Mouse (Mus musculus): ENCODE measurements around the gene Tox4.
A peak's percentile ranks its signal among the peaks of the same experiment; 100 is the strongest.
"Not testable (repeated sequence)": the region's sequence is repeated elsewhere in the genome, so short reads cannot be mapped to it uniquely, and the experiment has no call there.

Tox4 gene

DNA sequence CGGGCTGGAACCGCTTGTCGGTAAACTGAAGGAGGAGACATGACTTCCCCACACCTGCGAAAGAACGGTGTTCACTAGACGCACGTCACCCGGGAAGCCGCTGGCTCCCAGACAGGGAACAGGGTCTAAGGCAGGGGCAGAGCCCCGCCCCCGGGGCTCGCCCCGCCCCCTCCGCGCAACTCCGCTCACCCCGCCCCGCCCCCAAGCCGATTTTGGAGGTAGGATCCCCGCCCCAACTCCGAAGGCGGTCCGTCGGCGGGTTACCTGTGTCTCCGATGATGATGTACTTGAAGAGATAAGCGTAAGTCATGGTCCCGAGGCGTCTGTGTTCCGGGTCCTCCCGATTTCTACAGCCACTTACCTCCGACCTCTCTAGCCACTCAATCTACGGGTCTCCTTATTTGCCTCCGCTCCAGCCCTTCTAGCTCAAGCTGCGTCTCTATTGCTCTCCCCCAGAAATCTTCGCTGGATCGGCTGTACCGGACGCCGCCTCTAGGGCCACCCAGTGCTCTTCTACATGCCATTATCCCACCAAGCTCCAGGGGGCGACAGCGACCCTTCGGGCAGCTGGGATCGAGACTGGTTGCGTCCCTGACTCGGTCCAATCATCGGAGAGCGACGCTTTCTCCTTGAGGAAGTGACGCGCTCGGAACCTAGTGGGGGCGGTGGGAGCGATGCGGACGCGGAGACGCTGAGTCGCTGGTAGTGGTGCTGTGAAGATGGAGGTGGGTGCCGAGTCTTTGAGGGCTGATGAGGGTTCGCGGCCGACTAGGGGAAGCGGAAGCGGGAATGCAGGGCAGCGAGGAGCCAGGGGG, at the start of gene Tox4, which contains the start of gene Rab2b:
Gene Tox4, plus strand, starts transcription at position 215 of the 815 bp plus-strand sequence.
Gene Rab2b, minus strand, starts transcription at position 614 of the 815 bp plus-strand sequence.
- DNase-seq (ENCODE audit: low read depth in 1 of 2, low spot score in 2 of 2), result peak; percentile 98 to 99

GRCm38 (mm10) chr14:52232249-52232648, 46.7 kb upstream of the Tox4 start:
- no peak for DNase-seq (ENCODE audit: low read depth in 1 of 2, low spot score in 2 of 2)

GRCm38 (mm10) chr14:52235165-52235564, 43.8 kb upstream of the Tox4 start:
- DNase-seq (ENCODE audit: low read depth in 1 of 2, low spot score in 2 of 2), result no peak

DNA sequence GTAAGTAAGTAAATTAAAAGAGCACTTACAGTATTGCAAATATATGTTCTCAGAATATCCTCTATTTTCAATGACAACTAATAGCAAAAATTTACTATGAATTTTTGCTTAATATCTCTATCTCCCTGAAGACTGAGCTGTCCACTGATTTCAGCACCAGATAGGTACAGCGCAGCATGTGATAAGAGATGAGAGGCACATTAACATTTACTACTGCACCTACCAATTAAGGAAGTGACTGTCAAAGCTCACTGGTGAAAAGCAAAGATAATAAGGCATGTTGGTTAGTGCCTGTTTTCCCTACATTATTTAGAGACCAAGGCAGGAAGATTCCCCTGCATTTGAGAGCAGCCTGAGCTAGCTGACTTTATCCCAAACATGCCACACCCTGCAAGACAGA, 42.7 kb upstream of the Tox4 start:
- DNase-seq (ENCODE audit: low read depth in 1 of 2, low spot score in 2 of 2), result no peak

- DNase-seq (ENCODE audit: low read depth in 1 of 2, low spot score in 2 of 2), result peak; percentile 95 to 98
These were observed 34.8 kb upstream of the Tox4 start for GRCm38 (mm10) chr14:52244041-52244689.

DNA sequence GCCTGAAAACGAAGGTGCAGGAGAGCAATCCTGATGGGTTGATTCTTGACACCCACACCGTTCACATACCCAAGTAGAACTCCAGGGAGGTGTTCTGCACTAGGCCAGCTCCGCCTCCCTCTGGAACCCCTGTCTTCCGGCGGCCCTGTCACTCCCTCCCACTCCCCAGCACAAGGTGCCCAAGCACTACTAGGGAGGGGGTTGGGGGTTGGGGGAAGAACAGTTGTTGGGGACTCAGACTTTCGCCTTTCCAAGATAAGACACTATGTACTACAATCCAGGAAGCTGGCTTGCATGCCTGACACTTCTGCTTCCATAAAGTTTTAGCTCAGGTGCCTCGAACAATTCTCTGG, 34.3 kb upstream of the Tox4 start:
- DNase-seq (ENCODE audit: low read depth in 1 of 2, low spot score in 2 of 2), result no peak

DNA sequence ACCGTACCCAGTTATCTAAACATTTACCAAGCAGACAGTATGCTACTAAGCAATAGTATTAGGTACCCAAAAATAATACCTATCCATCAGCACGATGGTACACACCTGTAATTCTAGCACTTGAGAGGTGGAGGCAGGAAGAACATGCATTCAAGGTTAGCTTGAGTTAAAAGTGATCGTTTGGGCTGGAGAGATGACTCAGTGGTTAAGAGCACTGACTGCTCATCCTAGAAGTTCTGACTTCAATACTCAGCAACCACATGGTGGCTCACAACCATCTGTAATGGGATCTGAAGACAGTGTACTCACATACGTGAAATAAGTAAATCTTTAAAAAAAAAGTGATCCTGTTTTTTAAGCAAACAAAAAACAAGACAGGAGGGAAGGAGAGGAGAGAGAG, 32.8 kb upstream of the Tox4 start:
- DNase-seq (ENCODE audit: low read depth in 1 of 2, low spot score in 2 of 2), result no peak

- DNase-seq (ENCODE audit: low read depth in 1 of 2, low spot score in 2 of 2), result no peak
These were observed 22.4 kb upstream of the Tox4 start for GRCm38 (mm10) chr14:52256311-52257175.

GRCm38 (mm10) chr14:52257484-52258213, 21.3 kb upstream of the Tox4 start, which contains the start of gene Chd8:
Gene Chd8 (minus strand): TSS chr14:52257780.
- DNase-seq (ENCODE audit: low read depth in 1 of 2, low spot score in 2 of 2), result peak; percentile 94

DNA sequence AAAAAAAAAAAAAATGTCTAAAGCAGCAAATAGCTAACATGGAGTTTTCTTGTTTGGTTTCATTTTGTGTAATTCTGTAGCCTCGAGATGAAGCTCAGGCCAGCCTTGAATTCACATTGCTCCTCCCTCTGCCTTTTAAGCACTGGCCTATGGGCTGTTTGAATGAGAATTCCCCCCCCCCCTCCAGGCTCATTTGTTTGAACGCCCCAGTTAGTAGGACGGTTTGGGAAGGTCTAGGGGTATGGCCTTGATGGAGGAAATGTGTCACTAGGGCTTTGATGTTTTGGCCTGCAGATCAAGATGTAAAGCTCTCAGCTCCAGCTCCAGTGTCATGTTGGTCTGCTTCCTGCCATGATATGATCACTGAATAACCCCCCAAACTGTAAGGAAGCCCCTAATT, 6.2 kb upstream of the Tox4 start:
- DNase-seq (ENCODE audit: low read depth in 1 of 2, low spot score in 2 of 2), result no peak

DNA sequence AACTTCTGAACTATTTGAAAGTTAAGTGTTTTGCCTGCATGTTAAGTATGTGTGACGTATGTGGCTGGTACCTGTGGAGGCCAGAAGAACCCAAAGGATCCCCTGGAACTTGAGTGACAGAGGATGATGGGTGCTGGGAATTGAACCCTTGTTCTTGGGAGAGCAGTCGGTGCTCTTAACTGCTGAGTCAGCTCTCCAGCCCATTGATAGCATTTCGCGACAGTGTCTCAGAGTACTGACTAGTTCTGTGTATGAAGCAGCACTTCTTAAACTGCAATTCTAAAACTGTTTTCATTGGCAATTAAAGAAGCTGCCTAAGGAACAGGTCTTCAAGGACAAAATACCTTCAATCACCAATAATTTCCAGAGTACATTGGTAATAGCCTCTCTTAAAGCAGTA, 1.7 kb upstream of the Tox4 start:
- DNase-seq (ENCODE audit: low read depth in 1 of 2, low spot score in 2 of 2), result no peak

DNA sequence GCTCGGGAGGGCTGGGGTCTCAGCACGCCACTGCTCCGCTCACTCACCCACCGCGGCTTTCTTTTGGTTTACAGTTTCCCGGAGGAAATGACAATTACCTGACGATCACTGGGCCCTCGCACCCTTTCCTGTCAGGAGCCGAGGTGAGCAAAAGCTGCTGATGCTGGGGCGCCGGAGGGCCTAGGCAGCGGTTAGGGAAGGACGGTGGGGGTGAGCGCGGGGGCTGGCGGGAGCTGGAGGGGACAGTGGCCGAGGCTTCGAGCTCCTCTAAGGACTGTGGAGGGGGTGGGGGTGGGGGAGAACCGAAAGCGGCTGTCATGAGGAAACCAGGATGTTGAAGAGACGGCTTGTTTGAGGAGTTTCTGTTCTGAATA, 788 bp downstream of the Tox4 start:
- DNase-seq (ENCODE audit: low read depth in 1 of 2, low spot score in 2 of 2), result no peak

DNA sequence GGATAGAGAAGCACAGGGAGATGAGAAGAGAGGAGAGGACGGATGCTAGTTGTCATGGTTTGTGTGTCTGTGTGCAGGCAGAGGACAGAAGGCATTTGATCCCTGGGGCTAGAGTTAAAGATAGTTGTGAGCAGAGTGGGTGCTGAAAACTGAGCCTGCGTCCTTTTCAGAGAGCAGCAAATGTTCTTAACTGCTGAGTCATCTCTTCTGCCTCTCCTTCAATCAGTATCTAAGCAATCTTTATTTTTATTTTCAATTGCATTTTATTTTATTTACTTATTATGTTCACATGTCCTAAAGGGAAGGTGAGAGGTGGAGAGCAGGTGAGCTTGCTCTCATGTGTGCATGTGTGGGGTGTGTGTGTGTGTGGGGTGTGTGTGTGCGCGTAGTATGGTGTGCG, 4.7 kb downstream of the Tox4 start:
- no peak for DNase-seq (ENCODE audit: low read depth in 1 of 2, low spot score in 2 of 2)

GRCm38 (mm10) chr14:52284191-52284590, 5.2 kb downstream of the Tox4 start:
- no peak for DNase-seq (ENCODE audit: low read depth in 1 of 2, low spot score in 2 of 2)

DNA sequence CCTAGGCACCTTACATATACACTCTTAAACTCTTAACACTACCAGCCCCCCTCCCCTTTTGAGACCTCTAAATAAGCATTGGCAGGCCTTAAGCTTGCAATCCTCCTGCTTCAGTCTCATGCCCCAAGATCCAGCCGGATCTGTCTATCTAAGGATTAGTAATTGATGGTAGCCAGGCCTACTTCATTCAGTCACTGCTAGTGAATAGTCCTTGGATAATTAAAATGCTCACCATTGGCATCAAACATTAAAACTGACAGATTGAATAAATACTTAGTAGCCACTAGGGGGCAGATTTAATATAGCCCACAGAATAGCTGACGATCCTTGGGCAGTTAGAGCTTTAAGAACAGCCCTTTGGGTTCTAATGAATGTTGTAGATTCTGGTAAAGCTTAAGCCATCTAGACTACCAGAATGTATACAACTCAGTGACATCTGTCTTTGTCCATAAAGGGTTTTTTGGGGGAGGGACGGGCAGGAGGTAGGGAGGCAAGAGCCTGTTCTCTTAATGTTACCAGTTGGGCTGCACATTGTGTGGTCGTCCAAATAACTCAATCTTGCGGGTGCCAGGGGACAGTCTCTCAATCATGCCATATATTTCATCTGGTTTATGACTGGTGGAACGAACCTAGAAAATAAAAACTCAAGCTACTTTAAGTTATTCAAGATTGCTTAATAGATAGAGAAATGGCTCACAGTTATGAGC, 16.8 kb downstream of the Tox4 start:
- DNase-seq (ENCODE audit: low read depth in 1 of 2, low spot score in 2 of 2), result no peak

DNA sequence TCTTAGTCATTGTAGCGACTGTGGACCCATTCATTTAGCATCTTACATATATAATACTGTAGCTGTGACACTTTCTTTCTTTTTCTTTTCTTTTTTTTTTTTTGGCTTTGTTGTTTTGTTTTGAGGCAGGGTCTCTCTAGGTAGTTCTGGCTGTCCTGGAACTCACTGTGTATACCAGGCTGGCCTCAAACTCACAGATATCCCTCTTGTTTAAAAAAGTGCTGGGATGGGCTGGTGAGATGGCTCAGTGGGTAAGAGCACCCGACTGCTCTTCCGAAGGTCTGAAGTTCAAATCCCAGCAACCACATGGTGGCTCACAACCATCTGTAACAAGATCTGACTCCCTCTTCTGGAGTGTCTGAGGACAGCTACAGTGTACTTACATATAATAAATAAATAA, 24.6 kb downstream of the Tox4 start:
- not testable (repeated sequence) for DNase-seq (ENCODE audit: low read depth in 1 of 2, low spot score in 2 of 2)

DNA sequence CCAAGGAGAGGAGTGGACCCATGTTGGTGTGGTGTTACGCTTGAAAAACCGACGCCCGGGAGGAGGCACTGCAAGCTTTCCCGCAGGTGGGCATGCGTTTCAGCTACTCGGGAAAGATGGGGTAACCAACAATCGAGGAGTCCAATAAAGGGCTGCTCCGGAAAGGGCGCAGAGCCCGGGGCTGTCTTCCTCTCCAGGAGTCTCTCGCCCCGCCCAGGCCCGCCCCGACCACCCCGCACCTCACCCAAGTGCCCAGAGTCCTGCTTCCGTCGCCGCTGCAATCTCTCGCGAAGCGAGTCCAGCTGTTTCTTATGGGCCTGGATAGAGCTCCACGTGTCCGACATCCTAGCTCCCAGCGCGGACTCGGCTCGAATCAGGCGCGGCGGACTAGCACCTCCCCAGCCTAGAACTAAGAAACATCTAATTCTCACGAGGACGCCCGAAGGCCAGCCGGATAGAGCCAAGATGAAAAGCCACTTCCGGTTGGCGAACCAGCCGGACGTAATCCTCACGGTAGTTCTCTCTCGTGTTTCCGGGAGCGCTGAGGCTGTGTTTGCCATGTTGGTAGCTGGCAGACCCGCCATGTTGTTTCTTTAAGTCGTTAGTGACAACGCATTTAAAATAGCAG, 25.8 kb downstream of the Tox4 start, which contains the start of gene Mettl3:
Gene Mettl3, minus strand, starts transcription at position 485 of the 628 bp plus-strand sequence.
- peak; percentile 70 to 78 for DNase-seq (ENCODE audit: low read depth in 1 of 2, low spot score in 2 of 2)

GRCm38 (mm10) chr14:52306100-52306499, 27.2 kb downstream of the Tox4 start:
- no peak for DNase-seq (ENCODE audit: low read depth in 1 of 2, low spot score in 2 of 2)

DNA sequence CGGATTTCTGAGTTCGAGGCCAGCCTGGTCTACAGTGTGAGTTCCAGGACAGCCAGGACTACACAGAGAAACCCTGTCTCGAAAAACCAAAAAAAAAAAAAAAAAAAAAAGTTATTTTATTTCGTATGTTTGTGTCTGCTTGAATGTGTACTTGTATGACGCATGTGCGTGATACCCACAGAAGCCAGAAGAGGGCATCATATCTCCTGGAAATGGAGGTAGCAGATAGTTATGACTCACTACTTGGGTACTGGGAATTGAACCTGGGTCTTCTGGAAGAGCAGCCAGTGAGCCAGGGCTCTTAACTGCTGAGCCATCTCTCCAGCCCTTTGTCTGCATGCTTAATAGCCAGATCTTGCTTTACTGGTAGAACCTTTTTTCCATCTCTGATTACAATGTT, 31.4 kb downstream of the Tox4 start:
- DNase-seq (ENCODE audit: low read depth in 1 of 2, low spot score in 2 of 2), result not testable (repeated sequence)

DNA sequence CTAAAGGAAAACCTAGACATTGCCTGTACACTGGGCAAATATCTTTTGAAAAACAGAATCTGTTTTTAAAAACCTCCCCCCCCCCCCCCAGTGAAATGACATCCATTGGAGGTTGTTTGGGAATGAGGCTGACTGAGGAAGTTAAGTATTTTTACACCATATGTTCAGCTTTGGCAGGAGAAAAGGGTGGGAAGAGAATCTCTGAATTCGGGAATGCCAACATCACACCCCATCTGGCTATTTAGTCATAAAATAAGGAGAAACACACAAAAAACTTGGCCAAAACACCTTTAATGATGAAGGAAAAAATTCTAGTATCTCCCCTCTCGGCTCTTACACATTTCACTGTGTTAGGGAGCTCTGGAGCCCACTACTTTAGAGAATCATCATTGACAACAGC, 32.0 kb downstream of the Tox4 start:
- DNase-seq (ENCODE audit: low read depth in 1 of 2, low spot score in 2 of 2), result no peak

Measured in monocyte, adult 2 months (primary cell).